8 mouse cellular contexts compared by ENCODE assay signal in genomic region chr15:102673548-102673947, GRCm38 (mm10). TPM values are rescaled to one million over a fixed set of nuclear protein-coding genes. Genes with fewer than 3 reads are reported as not detected.
DNase-seq lines count a peak whose midpoint lies in the region; ATAC-seq and TF ChIP-seq lines count a peak whose summit lies in the region.

No protein-coding gene starts in this region.

- peaks cover 23% of the 10 kb centered on the region for H3K79me2 ChIP-seq in myocyte (ENCODE audit: control insufficient read depth, insufficient read depth)

- H3K9ac ChIP-seq in heart, embryonic 13.5 days: peak overlapping the region; percentile 95
- H3K9ac ChIP-seq in kidney, embryonic 15.5 days: no peak overlapping the region

- peak overlapping the region; percentile 82 for H3K4me3 ChIP-seq in forebrain, embryonic 10.5 days
- H3K4me3 ChIP-seq in heart, embryonic 13.5 days: peak overlapping the region; percentile 79
- peak overlapping the region; percentile 64 for H3K4me3 ChIP-seq in kidney, embryonic 15.5 days (replicated peaks)
- H3K4me3 ChIP-seq in myocyte: no peak overlapping the region

- H3K4me1 ChIP-seq in forebrain, embryonic 10.5 days: peaks cover 51% of the 10 kb centered on the region
- peaks cover 44% of the 10 kb centered on the region for H3K4me1 ChIP-seq in heart, embryonic 13.5 days
- H3K4me1 ChIP-seq in kidney, embryonic 15.5 days: peaks cover 39% of the 10 kb centered on the region

- ATAC-seq in heart, embryonic 13.5 days (ENCODE audit: extremely low read depth, insufficient number of reproducible peaks, low FRiP score, low TSS enrichment): 0 out of 2 replicates have a peak, but pooled peaks have one; percentile 17
- peak; percentile 64 for ATAC-seq in kidney, embryonic 15.5 days (replicated peaks; ENCODE audit: low FRiP score)

- peak; percentile 64 for DNase-seq in ovary, adult 18-20 months (ENCODE audit: low spot score)
- no peak for DNase-seq in ovary, postnatal 10 days (ENCODE audit: low spot score)
- peak; percentile 64 for DNase-seq in forebrain, embryonic 10.5 days (ENCODE audit: extremely low spot score, low spot score)
- peak; percentile 33 for DNase-seq in liver
- DNase-seq in spleen, adult 12 weeks (ENCODE audit: low spot score): no peak

- peaks cover 11% of the 10 kb centered on the region for H3K36me3 ChIP-seq in forebrain, embryonic 10.5 days (replicated peaks)
- H3K36me3 ChIP-seq in heart, embryonic 13.5 days: peaks cover 11% of the 10 kb centered on the region
- H3K36me3 ChIP-seq in kidney, embryonic 15.5 days: peaks cover 5% of the 10 kb centered on the region; the same call in 1 of the 2 replicates
- no peaks in the 10 kb centered on the region for H3K36me3 ChIP-seq in myocyte (ENCODE audit: control insufficient read depth, insufficient read depth)

- no peak overlapping the region for H3ac ChIP-seq in myocyte (ENCODE audit: control insufficient read depth, insufficient read length)

- peak overlapping the region; percentile 88 for H3K4me2 ChIP-seq in heart, embryonic 13.5 days
- peak overlapping the region; percentile 83 for H3K4me2 ChIP-seq in kidney, embryonic 15.5 days
- peak overlapping the region; percentile 96 for H3K4me2 ChIP-seq in myocyte (ENCODE audit: low read depth)

- 2% methylated on average over 10 of the region's 10 CpGs for WGBS in forebrain, embryonic 10.5 days
- WGBS in heart, embryonic 13.5 days: 2% methylated on average over 10 of the region's 10 CpGs
- WGBS in kidney, embryonic 15.5 days: 2% methylated on average over 10 of the region's 10 CpGs

- peak; percentile 21 for TF ChIP-seq POLR2A in myocyte (IDR thresholded peaks at IDR 0.05; ENCODE audit: insufficient read length, low read depth)

- no peaks in the 10 kb centered on the region for H3K27me3 ChIP-seq in forebrain, embryonic 10.5 days (ENCODE audit: poor library complexity, severe bottlenecking)
- H3K27me3 ChIP-seq in heart, embryonic 13.5 days (replicated peaks): no peaks in the 10 kb centered on the region
- H3K27me3 ChIP-seq in kidney, embryonic 15.5 days: no peaks in the 10 kb centered on the region
- no peaks in the 10 kb centered on the region for H3K27me3 ChIP-seq in myocyte (ENCODE audit: control insufficient read depth, insufficient read depth, insufficient read length)

- H3K27ac ChIP-seq in forebrain, embryonic 10.5 days: peak overlapping the region; percentile 100
- H3K27ac ChIP-seq in heart, embryonic 13.5 days (replicated peaks): peak overlapping the region; percentile 100
- peak overlapping the region; percentile 99 for H3K27ac ChIP-seq in kidney, embryonic 15.5 days

- H3K9me3 ChIP-seq in forebrain, embryonic 10.5 days: no peaks in the 10 kb centered on the region
- no peaks in the 10 kb centered on the region for H3K9me3 ChIP-seq in heart, embryonic 13.5 days
- H3K9me3 ChIP-seq in kidney, embryonic 15.5 days (replicated peaks): no peaks in the 10 kb centered on the region

TF ChIP-seq in myocyte, 11 proteins besides CTCF, POLR2A, EP300 and RAD21:
- TF ChIP-seq TCF3 (IDR thresholded peaks at IDR 0.05; ENCODE audit: insufficient read length, low read depth): no peak
- no peak for TF ChIP-seq CEBPB (IDR thresholded peaks at IDR 0.05; ENCODE audit: insufficient read depth, poor library complexity, severe bottlenecking)
- TF ChIP-seq MYOD1 (IDR thresholded peaks at IDR 0.05; ENCODE audit: control insufficient read depth in 1 of 3, insufficient read length in 2 of 3, low read depth in 2 of 3): no peak
- TF ChIP-seq SRF (IDR thresholded peaks at IDR 0.05; ENCODE audit: control insufficient read depth, insufficient read length, low read depth): no peak
- TF ChIP-seq E2F4 (IDR thresholded peaks at IDR 0.05; ENCODE audit: insufficient read depth): no peak
- TF ChIP-seq MYOG (IDR thresholded peaks at IDR 0.05; ENCODE audit: control insufficient read depth in 1 of 3, insufficient read depth in 1 of 3, insufficient read length in 2 of 3, low read depth in 2 of 3): no peak
- TF ChIP-seq POLR2AphosphoS2 (IDR thresholded peaks at IDR 0.05; ENCODE audit: insufficient read length, low read depth): no peak
- no peak for TF ChIP-seq REST (IDR thresholded peaks at IDR 0.05; ENCODE audit: insufficient read depth, insufficient read length)
- no peak for TF ChIP-seq TCF12 (IDR thresholded peaks at IDR 0.05; ENCODE audit: insufficient read depth, poor library complexity, severe bottlenecking)

RNA-seq across cellular contexts. Expression of gene Atp5g2, which starts 1.4 kb away (rescaled TPM):
- polyA plus RNA-seq in forebrain, embryonic 10.5 days (2016; fragmentation: Nextera tagmentation; extraction: Ambion mirVana): 65.1 and 69.2 TPM in 2 replicates
- polyA plus RNA-seq in heart, embryonic 13.5 days (2015; fragmentation: Nextera tagmentation; extraction: Ambion mirVana): 72.3 and 73.9 TPM in 2 replicates
- 70.2 and 95.0 TPM in 2 replicates for polyA plus RNA-seq in kidney, embryonic 15.5 days (2015; fragmentation: Nextera tagmentation; extraction: Ambion mirVana)
- polyA plus RNA-seq in myocyte (2012; fragmentation: generic; extraction: Trizol): 947 TPM

RNA-seq across cellular contexts. Expression of gene Atf7, which starts 48.3 kb away (rescaled TPM):
- 16.0 and 19.2 TPM in 2 replicates for polyA plus RNA-seq in forebrain, embryonic 10.5 days (2016; fragmentation: Nextera tagmentation; extraction: Ambion mirVana)
- polyA plus RNA-seq in heart, embryonic 13.5 days (2015; fragmentation: Nextera tagmentation; extraction: Ambion mirVana): 25.1 and 30.0 TPM in 2 replicates
- polyA plus RNA-seq in kidney, embryonic 15.5 days (2015; fragmentation: Nextera tagmentation; extraction: Ambion mirVana): 37.6 and 39.4 TPM in 2 replicates
- polyA plus RNA-seq in myocyte (2012; fragmentation: generic; extraction: Trizol): 33.7 TPM

RNA-seq across cellular contexts. Expression of gene Calcoco1, which starts 48.4 kb away (rescaled TPM):
- 21.9 and 24.0 TPM in 2 replicates for polyA plus RNA-seq in forebrain, embryonic 10.5 days (2016; fragmentation: Nextera tagmentation; extraction: Ambion mirVana)
- 50.8 and 54.6 TPM in 2 replicates for polyA plus RNA-seq in heart, embryonic 13.5 days (2015; fragmentation: Nextera tagmentation; extraction: Ambion mirVana)
- polyA plus RNA-seq in kidney, embryonic 15.5 days (2015; fragmentation: Nextera tagmentation; extraction: Ambion mirVana): 47.0 and 51.4 TPM in 2 replicates
- polyA plus RNA-seq in myocyte (2012; fragmentation: generic; extraction: Trizol): 117 TPM

RNA-seq across cellular contexts. Expression of gene Gm28047, which starts 48.7 kb away (rescaled TPM):
- polyA plus RNA-seq in forebrain, embryonic 10.5 days (2016; fragmentation: Nextera tagmentation; extraction: Ambion mirVana): 0.50 TPM in 1 of 2 replicates, not detected in the other
- 0.41 TPM in 1 of 2 replicates, not detected in the other for polyA plus RNA-seq in heart, embryonic 13.5 days (2015; fragmentation: Nextera tagmentation; extraction: Ambion mirVana)
- not detected in 2 replicates for polyA plus RNA-seq in kidney, embryonic 15.5 days (2015; fragmentation: Nextera tagmentation; extraction: Ambion mirVana)
- not detected for polyA plus RNA-seq in myocyte (2012; fragmentation: generic; extraction: Trizol)

Comparison
In these comparisons a context has a peak if more than half of its experiments do, and no peak if none do; other contexts are left out.
1. DNase-seq: peak in ovary, adult 18-20 months (single experiment), forebrain, embryonic 10.5 days (single experiment) and liver (single experiment); none in ovary, postnatal 10 days (single experiment) and spleen, adult 12 weeks (single experiment).
2. Peak in every context shown above with its lines, with median percentiles within 50 percentile points of each other: H3K27ac ChIP-seq and H3K4me2 ChIP-seq.